Comparison of ENCODE assay signal across 31 mouse cellular contexts in the genomic region with DNA sequence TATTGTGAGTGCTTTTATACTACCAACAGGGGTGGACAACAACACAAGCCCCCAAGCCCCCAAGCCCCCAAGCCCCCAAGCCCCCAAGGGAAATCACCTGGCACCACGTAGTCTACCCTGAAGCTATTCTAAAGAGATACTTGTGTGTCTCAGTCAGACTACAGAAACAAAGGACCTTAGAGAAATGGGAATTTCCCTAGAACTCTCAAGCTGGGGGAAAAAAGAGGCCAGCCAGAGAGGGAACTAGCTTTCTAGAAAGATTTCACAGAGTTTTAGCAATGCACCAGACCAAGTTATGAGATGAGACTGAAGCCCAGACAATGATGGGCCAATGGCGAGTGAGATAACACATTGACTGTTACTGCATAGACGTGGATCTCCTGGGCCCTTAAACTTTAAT.
"Had no signal": no experiment of that assay in that cellular context is flagged by ENCODE, and none has a peak within 500 bp of the region (broad histone marks: within the 10 kb centered on the region; RNA-seq: fewer than 3 reads in every experiment).

No protein-coding gene starts in this region.

- H3K36me3 ChIP-seq: heart, embryonic 12.5 days; heart, embryonic 13.5 days; heart, embryonic 15.5 days; hindbrain, embryonic 10.5 days; hindbrain, embryonic 12.5 days; hindbrain, embryonic 13.5 days; hindbrain, embryonic 15.5 days; intestine, embryonic 15.5 days; kidney, embryonic 15.5 days had no signal

- H3K9ac ChIP-seq: heart, embryonic 12.5 days; heart, embryonic 13.5 days; heart, embryonic 15.5 days; hindbrain, embryonic 12.5 days; hindbrain, embryonic 13.5 days; hindbrain, embryonic 14.5 days; hindbrain, embryonic 15.5 days; intestine, embryonic 15.5 days; kidney, embryonic 15.5 days had no signal

- H3K4me3 ChIP-seq: heart, embryonic 12.5 days; heart, embryonic 13.5 days; heart, embryonic 15.5 days; hindbrain, embryonic 10.5 days; hindbrain, embryonic 12.5 days; hindbrain, embryonic 13.5 days; hindbrain, embryonic 15.5 days; intestine, embryonic 15.5 days; kidney, embryonic 15.5 days; layer of hippocampus, adult 2 months; left cerebral cortex, adult 2 months had no signal

- H3K27me3 ChIP-seq: heart, embryonic 12.5 days; heart, embryonic 13.5 days; hindbrain, embryonic 15.5 days; intestine, embryonic 15.5 days; kidney, embryonic 15.5 days had no signal

- H3K4me2 ChIP-seq: heart, embryonic 11.5 days; heart, embryonic 12.5 days; heart, embryonic 13.5 days; hindbrain, embryonic 12.5 days; hindbrain, embryonic 13.5 days; hindbrain, embryonic 14.5 days; hindbrain, embryonic 15.5 days; intestine, embryonic 15.5 days; kidney, embryonic 15.5 days had no signal

- H3K9me3 ChIP-seq: heart, embryonic 12.5 days; heart, embryonic 13.5 days; heart, embryonic 15.5 days; hindbrain, embryonic 10.5 days; hindbrain, embryonic 12.5 days; hindbrain, embryonic 13.5 days; hindbrain, embryonic 15.5 days; intestine, embryonic 15.5 days; kidney, embryonic 15.5 days had no signal

- DNase-seq: heart, postnatal 10 days; heart, postnatal 14 days; heart, postnatal 36 days; heart, postnatal 4 days; kidney, adult 11 months; kidney, adult 18-20 months; kidney, adult 2 months; kidney, adult 8-10 months; kidney, adult 9 months; kidney, postnatal 10 days; kidney, postnatal 14 days; kidney, postnatal 25 days; kidney, postnatal 36 days; kidney, postnatal 4 days; layer of hippocampus, adult 9-11 months; layer of hippocampus, postnatal 36 days had no signal

- H3K27ac ChIP-seq: heart, embryonic 13.5 days; heart, embryonic 15.5 days; hindbrain, embryonic 10.5 days; hindbrain, embryonic 12.5 days; hindbrain, embryonic 13.5 days; hindbrain, embryonic 14.5 days; hindbrain, embryonic 15.5 days; hindbrain, postnatal 0 days; intestine, embryonic 15.5 days; kidney, embryonic 15.5 days; kidney, postnatal 0 days; layer of hippocampus, adult 2 months; left cerebral cortex, adult 2 months had no signal
